Mouse (Mus musculus): ENCODE results near the gene Cdk17. TPM values are rescaled to one million over a fixed set of nuclear protein-coding genes. Genes with fewer than 3 reads are reported as not detected.

The Cdk17 gene
- polyA plus RNA-seq, 1 experiment from 2014 or later: 15.2 TPM

DNA sequence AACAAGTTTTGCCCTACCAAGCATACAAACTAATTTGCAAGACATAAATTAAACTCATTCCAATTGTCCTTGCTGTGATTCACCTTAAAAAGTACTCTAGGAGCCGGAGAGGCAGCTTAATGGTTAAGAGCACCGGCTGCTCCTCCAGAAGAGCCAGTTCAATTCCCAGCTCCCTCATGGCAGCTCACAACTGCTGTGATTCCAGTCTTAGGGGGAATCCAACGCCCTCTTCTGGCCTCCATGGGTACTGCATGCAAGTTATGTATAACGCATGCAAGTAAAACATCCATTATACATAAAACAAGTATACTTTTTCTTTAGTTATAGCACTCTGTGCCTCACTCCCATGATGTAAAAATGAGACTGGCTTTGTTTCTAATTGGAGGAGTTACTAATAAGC, 122.6 kb downstream of the Cdk17 start:
- Histone ChIP-seq H3K36me3 (peaks cover 51% of the 10 kb centered on the region), H3K9ac (no peak overlapping the region), H3K27me3 (no peaks in the 10 kb centered on the region), H3K4me2 (no peak overlapping the region), H3K4me1 (peaks cover 15% of the 10 kb centered on the region), H3K4me3 (no peak overlapping the region), H3K9me3 (no peaks in the 10 kb centered on the region), H3K27ac (no peak overlapping the region)
- no peak for ATAC-seq (ENCODE audit: insufficient number of reproducible peaks, low FRiP score, low TSS enrichment, low read depth)
- WGBS: 70% methylated on average over 4 of the region's 4 CpGs

DNA sequence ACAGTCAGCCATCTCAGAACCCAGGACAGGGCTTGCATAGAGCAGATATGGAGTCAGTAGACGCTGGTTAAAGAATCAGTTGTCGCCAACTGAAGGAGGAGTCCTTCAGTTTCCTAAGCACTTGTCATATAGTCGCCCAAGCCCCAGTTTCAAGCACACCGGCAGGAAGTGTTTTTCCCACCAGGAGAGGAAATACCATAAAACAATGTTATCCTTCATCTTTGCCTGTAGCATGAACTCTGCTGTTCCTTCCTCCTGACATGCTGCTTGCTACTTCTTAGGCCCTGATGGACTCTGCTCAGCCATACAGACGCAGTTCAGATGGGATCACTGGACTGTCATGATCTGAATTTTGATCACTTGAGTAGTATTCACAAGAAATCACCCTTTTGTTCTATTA, 124.8 kb downstream of the Cdk17 start:
- no peak for ATAC-seq (ENCODE audit: insufficient number of reproducible peaks, low FRiP score, low TSS enrichment, low read depth)
- H3K4me3 ChIP-seq: no peak overlapping the region
- no peak overlapping the region for H3K9ac ChIP-seq
- no peak overlapping the region for H3K4me2 ChIP-seq
- H3K36me3 ChIP-seq: peaks cover 37% of the 10 kb centered on the region
- H3K27ac ChIP-seq: no peak overlapping the region
- no peaks in the 10 kb centered on the region for H3K9me3 ChIP-seq
- peaks cover 15% of the 10 kb centered on the region for H3K4me1 ChIP-seq
- no peaks in the 10 kb centered on the region for H3K27me3 ChIP-seq
- 78% methylated on average over 5 of the region's 5 CpGs for WGBS

DNA sequence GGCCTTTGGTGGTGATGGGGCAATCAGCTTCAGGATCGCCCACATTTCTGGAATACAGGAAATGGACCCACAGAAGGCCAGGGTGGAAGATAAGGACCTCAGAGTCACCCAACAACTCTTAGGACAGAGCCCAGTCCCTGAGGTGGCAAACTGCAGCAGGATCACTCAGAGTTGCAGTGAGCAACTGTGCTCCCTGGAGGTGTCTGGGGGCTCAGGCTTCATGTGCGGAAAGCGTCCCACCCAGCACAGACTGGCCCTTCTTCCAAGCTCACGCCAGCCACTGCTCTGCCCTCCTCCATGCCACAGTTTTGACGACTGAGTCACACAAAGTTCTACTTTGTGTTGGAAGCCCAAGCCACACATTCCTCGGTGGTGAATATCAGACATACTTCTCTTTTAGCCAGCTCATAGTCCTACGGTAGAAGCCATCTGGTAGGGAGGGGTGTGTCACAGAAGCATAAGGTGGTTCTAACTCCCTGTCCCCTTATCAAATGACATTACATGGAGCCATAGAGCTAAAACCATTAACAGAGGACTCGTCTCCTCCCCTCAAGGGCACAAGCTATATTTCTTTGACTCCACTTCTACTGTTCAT, 127.0 kb downstream of the Cdk17 start:
- Histone ChIP-seq H3K4me3 (no peak overlapping the region), H3K9ac (no peak overlapping the region), H3K36me3 (peaks cover 21% of the 10 kb centered on the region), H3K4me2 (no peak overlapping the region), H3K27ac (no peak overlapping the region), H3K27me3 (no peaks in the 10 kb centered on the region), H3K9me3 (no peaks in the 10 kb centered on the region), H3K4me1 (peaks cover 21% of the 10 kb centered on the region)
- 78% methylated on average over 8 of the region's 8 CpGs for WGBS
- no peak for ATAC-seq (ENCODE audit: insufficient number of reproducible peaks, low FRiP score, low TSS enrichment, low read depth)

DNA sequence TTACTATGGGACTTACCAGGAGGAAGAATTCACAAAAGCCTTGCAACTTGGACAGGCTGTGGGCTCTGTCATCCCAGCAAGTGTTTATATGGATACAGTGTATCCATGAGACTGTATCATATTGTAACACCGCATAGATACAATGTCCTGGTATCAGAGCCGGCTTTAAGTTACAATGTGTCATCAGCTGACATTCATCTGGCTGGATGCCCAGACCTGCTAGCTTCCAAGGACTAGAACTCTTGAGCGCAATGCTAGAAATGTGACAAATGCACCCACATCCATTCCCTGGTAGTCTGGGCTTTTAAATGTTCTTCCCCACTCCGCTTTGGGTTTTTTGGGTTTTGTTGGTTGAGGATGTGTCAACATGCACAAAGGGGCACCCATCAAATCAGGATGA, 127.7 kb downstream of the Cdk17 start:
- Histone ChIP-seq H3K36me3 (peaks cover 18% of the 10 kb centered on the region), H3K4me3 (no peak overlapping the region), H3K27me3 (no peaks in the 10 kb centered on the region), H3K27ac (no peak overlapping the region), H3K4me2 (no peak overlapping the region), H3K4me1 (peaks cover 21% of the 10 kb centered on the region), H3K9me3 (no peaks in the 10 kb centered on the region), H3K9ac (no peak overlapping the region)
- WGBS: 51% methylated on average over 4 of the region's 4 CpGs
- no peak for ATAC-seq (ENCODE audit: insufficient number of reproducible peaks, low FRiP score, low TSS enrichment, low read depth)

DNA sequence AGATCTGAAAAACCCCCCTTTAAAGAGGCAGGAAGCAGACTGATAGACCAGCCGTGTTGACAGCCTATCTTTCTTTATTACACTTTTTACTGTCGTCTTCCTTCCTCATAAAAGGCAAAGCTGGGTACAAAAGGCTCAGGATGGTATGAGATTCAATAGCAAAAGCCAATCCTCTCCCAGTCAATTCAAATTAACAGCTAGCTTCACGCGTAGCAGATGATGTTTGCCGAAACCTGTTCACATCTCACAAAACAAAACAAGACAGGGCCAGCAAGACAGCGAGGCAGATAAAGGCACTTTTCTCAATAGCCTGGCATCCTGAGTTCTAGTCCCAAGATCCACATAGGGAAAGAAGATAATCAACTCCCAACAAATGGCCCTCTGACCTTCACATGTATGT, 128.7 kb downstream of the Cdk17 start:
- H3K4me2 ChIP-seq: no peak overlapping the region

DNA sequence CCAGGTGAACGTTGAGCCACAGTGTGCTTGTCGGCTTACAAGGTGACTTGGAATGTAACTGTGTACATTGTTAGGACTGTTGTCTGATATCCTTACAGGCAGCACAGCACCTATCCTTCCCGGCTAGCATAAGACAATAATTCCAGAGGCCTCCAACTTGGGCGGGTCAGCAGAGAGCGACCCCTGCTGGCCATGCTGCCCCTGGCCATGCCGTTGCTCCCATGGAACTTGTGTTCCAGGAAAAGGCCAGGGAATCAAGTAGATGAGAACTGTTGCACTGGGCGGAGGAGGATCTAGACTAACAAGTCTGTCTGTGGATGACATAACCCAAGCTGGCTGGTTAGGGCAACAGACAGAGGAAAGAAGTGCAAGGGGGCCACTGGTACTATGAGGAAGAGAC, 130.7 kb downstream of the Cdk17 start:
- H3K27ac ChIP-seq: no peak overlapping the region
- H3K4me1 ChIP-seq: peaks cover 41% of the 10 kb centered on the region
- no peak overlapping the region for H3K4me2 ChIP-seq
- WGBS: 47% methylated on average over 7 of the region's 7 CpGs
- no peaks in the 10 kb centered on the region for H3K36me3 ChIP-seq
- H3K9ac ChIP-seq: no peak overlapping the region
- H3K4me3 ChIP-seq: no peak overlapping the region
- no peaks in the 10 kb centered on the region for H3K9me3 ChIP-seq
- no peaks in the 10 kb centered on the region for H3K27me3 ChIP-seq
- peak; percentile 37; the same call in 1 of the 2 replicates for ATAC-seq (ENCODE audit: insufficient number of reproducible peaks, low FRiP score, low TSS enrichment, low read depth)

More for the DNA sequence above, 128.7 kb downstream of the Cdk17 start:
- H3K9me3 ChIP-seq: no peaks in the 10 kb centered on the region
- no peak overlapping the region for H3K4me3 ChIP-seq
- no peak overlapping the region for H3K27ac ChIP-seq
- H3K4me1 ChIP-seq: peaks cover 27% of the 10 kb centered on the region
- H3K36me3 ChIP-seq: peaks cover 7% of the 10 kb centered on the region
- WGBS: 59% methylated on average over 6 of the region's 6 CpGs
- no peak overlapping the region for H3K9ac ChIP-seq
- no peak for ATAC-seq (ENCODE audit: insufficient number of reproducible peaks, low FRiP score, low TSS enrichment, low read depth)
- no peaks in the 10 kb centered on the region for H3K27me3 ChIP-seq

DNA sequence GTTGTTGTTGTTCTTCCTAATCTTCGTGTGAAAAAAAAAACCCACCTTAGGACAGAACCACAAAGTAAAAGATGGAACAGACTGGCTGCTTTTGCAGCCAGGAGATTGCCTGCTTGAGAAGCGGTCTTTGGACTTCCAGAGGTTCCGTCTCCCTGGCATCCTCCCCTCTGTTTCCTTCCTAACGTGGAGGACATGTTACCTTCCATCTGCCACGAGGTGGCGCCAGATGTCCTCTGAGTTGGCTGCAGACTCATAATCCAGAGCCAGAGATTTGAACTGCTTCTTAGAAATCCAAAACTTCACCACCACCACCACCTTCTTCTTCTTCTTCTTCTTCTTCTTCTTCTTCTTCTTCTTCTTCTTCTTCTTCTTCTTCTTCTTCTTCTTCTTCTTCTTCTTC, 131.2 kb downstream of the Cdk17 start:
- no peak for ATAC-seq (ENCODE audit: insufficient number of reproducible peaks, low FRiP score, low TSS enrichment, low read depth)

DNA sequence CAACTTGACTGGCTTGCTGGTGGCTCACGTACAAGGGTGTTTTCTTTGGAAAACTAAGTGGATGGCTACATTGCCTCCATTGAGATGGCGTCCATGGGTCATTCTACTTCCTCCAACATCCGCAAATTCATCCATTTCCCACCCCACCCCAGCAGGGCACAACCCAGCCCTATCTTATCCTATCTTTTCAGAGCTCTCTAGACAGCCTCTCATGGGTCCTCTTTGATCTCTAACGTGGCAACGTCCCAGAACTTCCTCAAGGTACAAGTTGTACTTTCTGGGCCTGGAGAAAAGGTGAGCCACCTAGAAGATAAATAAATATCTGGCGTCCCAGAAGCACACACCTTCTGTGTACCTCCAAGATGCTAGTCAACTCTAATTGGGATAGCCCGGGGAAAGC, 132.9 kb downstream of the Cdk17 start:
- 62% methylated on average over 7 of the region's 7 CpGs for WGBS
- Histone ChIP-seq H3K4me1 (peaks cover 39% of the 10 kb centered on the region), H3K4me2 (no peak overlapping the region), H3K9me3 (no peaks in the 10 kb centered on the region), H3K4me3 (no peak overlapping the region), H3K9ac (no peak overlapping the region), H3K27ac (0 out of 2 replicates have a peak overlapping the region, but pooled peaks have one; percentile 11), H3K27me3 (no peaks in the 10 kb centered on the region), H3K36me3 (0 out of 2 replicates have a peak, but pooled peaks cover 3% of the 10 kb centered on the region)
- ATAC-seq (ENCODE audit: insufficient number of reproducible peaks, low FRiP score, low TSS enrichment, low read depth): no peak

More for the DNA sequence above, 131.2 kb downstream of the Cdk17 start:
- H3K9me3 ChIP-seq: no peaks in the 10 kb centered on the region
- H3K4me2 ChIP-seq: no peak overlapping the region
- H3K4me1 ChIP-seq: peaks cover 40% of the 10 kb centered on the region
- H3K36me3 ChIP-seq: no peaks in the 10 kb centered on the region
- no peaks in the 10 kb centered on the region for H3K27me3 ChIP-seq
- no peak overlapping the region for H3K4me3 ChIP-seq
- H3K9ac ChIP-seq: no peak overlapping the region
- no peak overlapping the region for H3K27ac ChIP-seq
- 7% methylated on average over 6 of the region's 6 CpGs for WGBS

DNA sequence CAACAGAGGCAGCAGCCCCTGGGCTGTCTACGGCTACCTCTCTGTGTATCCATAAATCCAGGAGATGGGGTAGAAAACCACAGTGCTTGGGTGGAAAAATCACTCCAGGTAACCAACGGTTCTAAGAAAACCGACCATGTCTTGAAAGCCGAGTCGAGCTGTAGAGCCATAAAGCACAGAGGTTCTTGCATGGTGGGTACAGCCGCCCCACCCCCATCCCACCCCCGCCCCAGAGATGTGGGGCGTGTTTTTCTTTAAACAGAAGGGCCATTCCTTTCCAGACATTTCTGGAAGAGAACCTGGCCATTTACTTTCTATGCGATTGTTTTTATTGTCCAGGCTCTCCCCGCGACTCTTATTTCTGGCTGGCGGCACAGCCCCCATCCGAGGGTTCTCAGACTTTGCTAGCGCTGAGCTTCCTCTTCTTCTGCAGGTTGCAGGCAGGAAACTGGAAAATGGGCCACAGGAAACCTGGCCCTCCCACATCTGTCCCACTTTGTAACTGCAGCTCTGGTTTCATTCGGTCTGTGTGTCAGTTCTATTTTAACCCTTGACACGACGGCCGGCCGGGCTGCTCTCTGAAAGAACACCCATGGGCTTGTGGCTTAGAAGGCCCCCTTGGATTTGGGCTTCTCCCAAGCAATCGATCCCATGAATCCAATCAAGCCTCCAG, 134.0 kb downstream of the Cdk17 start:
- H3K27me3 ChIP-seq: no peaks in the 10 kb centered on the region
- H3K9ac ChIP-seq: no peak overlapping the region
- ATAC-seq (ENCODE audit: insufficient number of reproducible peaks, low FRiP score, low TSS enrichment, low read depth): no peak
- 21% methylated on average over 20 of the region's 20 CpGs for WGBS
- H3K4me2 ChIP-seq: peak overlapping the region; percentile 33
- H3K36me3 ChIP-seq: 0 out of 2 replicates have a peak, but pooled peaks cover 3% of the 10 kb centered on the region
- H3K4me1 ChIP-seq: peaks cover 44% of the 10 kb centered on the region
- H3K4me3 ChIP-seq: peak overlapping the region; percentile 10; the same call in 1 of the 2 replicates
- H3K9me3 ChIP-seq: no peaks in the 10 kb centered on the region
- H3K27ac ChIP-seq: peak overlapping the region; percentile 5

DNA sequence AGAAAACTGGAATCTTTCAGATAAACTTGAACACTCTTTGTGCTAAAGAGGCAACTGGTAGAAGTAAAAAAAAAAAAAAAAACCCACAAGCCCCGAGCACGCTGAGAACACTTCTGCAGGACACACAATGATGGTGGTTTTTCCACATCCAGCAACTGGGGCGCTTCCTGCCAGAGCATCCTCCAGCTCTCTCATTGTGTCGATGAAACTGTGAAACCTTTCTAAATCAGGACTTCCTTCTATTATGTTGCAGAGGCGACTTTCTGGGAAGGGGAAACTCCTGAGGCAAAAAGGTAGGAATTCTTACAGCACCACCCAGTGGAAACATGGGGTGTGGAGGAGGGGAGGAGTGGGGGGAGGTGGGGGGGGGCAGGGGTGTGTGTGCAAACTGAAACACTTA, 137.1 kb downstream of the Cdk17 start:
- Histone ChIP-seq H3K9ac (no peak overlapping the region), H3K9me3 (no peaks in the 10 kb centered on the region), H3K27me3 (no peaks in the 10 kb centered on the region), H3K4me2 (no peak overlapping the region), H3K27ac (peak overlapping the region; percentile 8; the same call in 1 of the 2 replicates), H3K4me1 (peaks cover 38% of the 10 kb centered on the region), H3K4me3 (no peak overlapping the region), H3K36me3 (0 out of 2 replicates have a peak, but pooled peaks cover 3% of the 10 kb centered on the region)
- no peak for ATAC-seq (ENCODE audit: insufficient number of reproducible peaks, low FRiP score, low TSS enrichment, low read depth)
- WGBS: 33% methylated on average over 5 of the region's 5 CpGs

DNA sequence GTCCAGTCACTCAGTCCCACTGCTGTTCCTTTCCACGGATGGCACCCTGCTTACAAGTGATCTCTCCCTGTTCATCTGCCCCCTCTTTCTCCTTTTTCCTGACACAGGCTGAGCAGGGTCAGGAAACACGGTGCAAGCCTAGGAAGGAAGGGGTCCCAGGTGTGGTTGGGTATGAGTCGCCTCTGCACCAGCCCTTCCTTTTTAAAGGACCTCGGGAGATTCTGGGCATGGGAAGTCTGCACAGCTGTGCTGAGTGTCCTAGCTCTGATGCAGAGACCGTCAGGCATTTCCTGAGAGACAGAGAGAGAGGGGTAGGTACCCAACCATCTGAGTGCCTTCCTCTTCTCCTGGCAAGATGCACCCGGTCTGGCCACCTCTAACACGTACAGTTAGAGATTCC, 137.5 kb downstream of the Cdk17 start:
- Histone ChIP-seq H3K27ac (peak overlapping the region; percentile 8), H3K36me3 (0 out of 2 replicates have a peak, but pooled peaks cover 3% of the 10 kb centered on the region), H3K9me3 (no peaks in the 10 kb centered on the region), H3K27me3 (no peaks in the 10 kb centered on the region), H3K4me3 (no peak overlapping the region), H3K4me1 (peaks cover 41% of the 10 kb centered on the region), H3K9ac (no peak overlapping the region), H3K4me2 (no peak overlapping the region)
- ATAC-seq (ENCODE audit: insufficient number of reproducible peaks, low FRiP score, low TSS enrichment, low read depth): 0 out of 2 replicates have a peak, but pooled peaks have one; percentile 41
- WGBS: 33% methylated on average over 7 of the region's 7 CpGs

DNA sequence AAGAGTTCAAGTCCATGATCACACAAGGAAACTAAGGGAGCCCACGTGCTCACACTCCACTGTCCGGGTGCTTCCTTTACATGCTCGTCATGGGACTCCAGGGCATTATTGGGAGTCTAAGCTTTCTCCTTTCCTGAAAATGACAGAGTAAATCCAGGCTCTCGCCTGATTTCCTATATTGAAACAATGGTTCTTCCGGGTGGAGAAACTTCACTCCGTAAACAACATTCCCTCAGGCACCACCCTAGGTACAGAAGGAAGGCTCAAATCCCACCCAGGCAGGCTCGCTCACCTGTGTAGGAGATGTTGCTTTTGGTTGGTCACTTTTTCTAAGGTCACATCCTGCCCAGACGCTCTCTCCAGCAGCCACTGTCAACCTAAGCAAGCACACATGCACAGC, 141.2 kb downstream of the Cdk17 start:
- Histone ChIP-seq H3K27ac (no peak overlapping the region), H3K4me1 (peaks cover 27% of the 10 kb centered on the region)
- 74% methylated on average over 8 of the region's 8 CpGs for WGBS

More for the DNA sequence above, 141.2 kb downstream of the Cdk17 start:
- no peaks in the 10 kb centered on the region for H3K9me3 ChIP-seq
- H3K4me2 ChIP-seq: no peak overlapping the region
- no peak for ATAC-seq (ENCODE audit: insufficient number of reproducible peaks, low FRiP score, low TSS enrichment, low read depth)
- H3K27me3 ChIP-seq: no peaks in the 10 kb centered on the region
- no peak overlapping the region for H3K4me3 ChIP-seq
- 0 out of 2 replicates have a peak, but pooled peaks cover 3% of the 10 kb centered on the region for H3K36me3 ChIP-seq
- no peak overlapping the region for H3K9ac ChIP-seq

All from limb, embryonic 15.5 days (tissue).